Mouse (Mus musculus) heart, postnatal 0 days (tissue): ENCODE measurements around the gene Sorcs2. TPM values are rescaled to one million over a fixed set of nuclear protein-coding genes. Genes with fewer than 3 reads are reported as not detected.

Experiments
- ATAC-seq: fragments of 200-750 bp; cut with Nextera tagmentation; 2 replicates; pipeline ENCODE4 v1.8.0; 2017; ENCODE audit warnings: low read depth, moderate number of reproducible peaks, moderate library complexity; ENCODE audit not compliant: insufficient read depth
- DNase-seq: peaks from one replicate; pipeline ENCODE4 v3.0.0-alpha.2; 2016; ENCODE audit warnings: low spot score
- H3K27ac ChIP-seq: fragments of 300-500 bp; sonication (generic); 2 replicates; pipeline ENCODE4 v1.5.1; 2014; ENCODE audit warnings: low read depth, mild to moderate bottlenecking
- H3K27me3 ChIP-seq: fragments of 300-500 bp; sonication (generic); 2 replicates; pipeline ENCODE4 v1.6.1; 2014; ENCODE audit warnings: low read length, mixed read lengths; ENCODE audit not compliant: control insufficient read depth, insufficient read depth
- H3K36me3 ChIP-seq: fragments of 300-500 bp; sonication (generic); replicated peaks from 2 replicates; pipeline ENCODE4 v1.6.1; 2014; ENCODE audit warnings: low read length, mixed read lengths; ENCODE audit not compliant: control insufficient read depth, insufficient read depth
- H3K4me1 ChIP-seq: fragments of 300-500 bp; sonication (generic); 2 replicates; pipeline ENCODE4 v1.6.1; 2014; ENCODE audit warnings: antibody characterized with exemption; ENCODE audit not compliant: control insufficient read depth, insufficient read depth
- H3K4me2 ChIP-seq: fragments of 300-500 bp; sonication (generic); 2 replicates; pipeline ENCODE4 v1.6.1; 2014; ENCODE audit warnings: low read depth, mild to moderate bottlenecking, low read length, moderate library complexity
- H3K4me3 ChIP-seq: fragments of 300-500 bp; sonication (generic); 2 replicates; pipeline ENCODE4 v1.5.1; 2014; ENCODE audit warnings: low read depth, low read length
- H3K9ac ChIP-seq: fragments of 300-500 bp; sonication (generic); replicated peaks from 2 replicates; pipeline ENCODE4 v1.6.1; 2014; ENCODE audit warnings: low read depth, low read length, mixed read lengths
- H3K9me3 ChIP-seq: fragments of 300-500 bp; sonication (generic); replicated peaks from 2 replicates; pipeline ENCODE4 v1.6.1; 2016; ENCODE audit warnings: low read length; ENCODE audit not compliant: control insufficient read depth
- CTCF ChIP-seq: IDR thresholded peaks from 2 replicates; pipeline ENCODE4 v1.5.1; 2016; ENCODE audit warnings: antibody characterized with exemption, control low read depth, low read depth
- EP300 ChIP-seq: IDR thresholded peaks from 2 replicates; pipeline ENCODE4 v1.6.1; 2016; ENCODE audit warnings: antibody characterized with exemption, low read depth
- WGBS: fragments of 180-500 bp; shearing (Covaris S2); extraction: QIAGEN DNeasy Blood & Tissue Kit; methylation state at CpG from one replicate; pipeline ENCODE4 v1.1.7; 2014; 5-methylcytosine and 5-hydroxymethylcytosine counted together
- polyA plus RNA-seq: library from polyadenylated mRNA; unstranded; fragments of >200 nt; fragmentation: Nextera tagmentation; extraction: Ambion mirVana; gene quantifications from 2 replicates; pipeline ENCODE4 v1.2.1, GENCODE M21; 2015
- total RNA-seq: library from RNA; depleted of rRNA; stranded (reverse); fragments of >200 nt; gene quantifications from 2 replicates; pipeline ENCODE4 v1.2.3, GENCODE M21; 2014; ENCODE audit warnings: low replicate concordance

Sorcs2 gene
- total and polyA plus RNA-seq, 2 experiments from 2014 or later: 3.7 to 32.6 TPM

DNA sequence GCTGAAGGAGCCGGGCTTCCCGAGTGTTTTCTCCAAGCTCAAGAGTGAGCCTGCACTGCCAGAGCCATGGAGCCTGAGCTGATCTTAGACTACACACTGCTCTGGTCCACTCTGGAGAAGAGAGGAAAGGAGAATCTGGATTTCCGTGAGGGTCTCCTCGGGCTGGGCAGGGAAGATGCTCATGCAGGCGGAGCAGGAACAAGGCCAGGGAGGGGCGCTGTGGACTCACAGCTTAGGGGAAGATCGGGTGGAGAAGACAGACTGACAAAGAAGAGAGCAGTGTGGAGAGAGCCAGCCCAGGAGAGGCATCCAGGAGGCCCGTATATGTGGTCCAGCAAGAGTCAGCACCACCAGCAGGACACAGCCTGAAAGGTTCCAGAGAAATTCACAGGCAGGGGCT, 248.8 kb downstream of the Sorcs2 start:
- H3K27me3 ChIP-seq: no peaks in the 10 kb centered on the region
- no peak for DNase-seq
- H3K4me2 ChIP-seq: no peak overlapping the region
- no peaks in the 10 kb centered on the region for H3K4me1 ChIP-seq
- no peaks in the 10 kb centered on the region for H3K9me3 ChIP-seq
- H3K36me3 ChIP-seq: no peaks in the 10 kb centered on the region
- H3K9ac ChIP-seq: no peak overlapping the region
- whole genome bisulfite sequencing: 51% methylated on average over 8 of the region's 8 CpGs
- TF ChIP-seq EP300 (no peak), CTCF (no peak)
- no peak overlapping the region for H3K4me3 ChIP-seq
- H3K27ac ChIP-seq: no peak overlapping the region
- no peak for ATAC-seq

GRCm38 (mm10) chr5:36146589-36146988, 251.3 kb downstream of the Sorcs2 start:
- TF ChIP-seq CTCF: no peak
- TF ChIP-seq EP300: no peak
- Histone ChIP-seq H3K27ac (no peak overlapping the region), H3K36me3 (no peaks in the 10 kb centered on the region), H3K27me3 (no peaks in the 10 kb centered on the region), H3K4me3 (no peak overlapping the region), H3K9me3 (no peaks in the 10 kb centered on the region), H3K9ac (no peak overlapping the region), H3K4me1 (no peaks in the 10 kb centered on the region), H3K4me2 (no peak overlapping the region)
- DNase-seq (no peak), ATAC-seq (no peak)
- WGBS: 75% methylated on average over 2 of the region's 2 CpGs

- no peak for TF ChIP-seq EP300
- TF ChIP-seq CTCF: no peak
- no peak overlapping the region for H3K4me3 ChIP-seq
- no peaks in the 10 kb centered on the region for H3K4me1 ChIP-seq
- DNase-seq (no peak), ATAC-seq (no peak)
- no peak overlapping the region for H3K4me2 ChIP-seq
- H3K27ac ChIP-seq: no peak overlapping the region
- no peak overlapping the region for H3K9ac ChIP-seq
- whole genome bisulfite sequencing: 62% methylated on average over 2 of the region's 2 CpGs
- no peaks in the 10 kb centered on the region for H3K36me3 ChIP-seq
- no peaks in the 10 kb centered on the region for H3K27me3 ChIP-seq
- no peaks in the 10 kb centered on the region for H3K9me3 ChIP-seq
These were observed 253.4 kb downstream of the Sorcs2 start for GRCm38 (mm10) chr5:36144560-36144959.

DNA sequence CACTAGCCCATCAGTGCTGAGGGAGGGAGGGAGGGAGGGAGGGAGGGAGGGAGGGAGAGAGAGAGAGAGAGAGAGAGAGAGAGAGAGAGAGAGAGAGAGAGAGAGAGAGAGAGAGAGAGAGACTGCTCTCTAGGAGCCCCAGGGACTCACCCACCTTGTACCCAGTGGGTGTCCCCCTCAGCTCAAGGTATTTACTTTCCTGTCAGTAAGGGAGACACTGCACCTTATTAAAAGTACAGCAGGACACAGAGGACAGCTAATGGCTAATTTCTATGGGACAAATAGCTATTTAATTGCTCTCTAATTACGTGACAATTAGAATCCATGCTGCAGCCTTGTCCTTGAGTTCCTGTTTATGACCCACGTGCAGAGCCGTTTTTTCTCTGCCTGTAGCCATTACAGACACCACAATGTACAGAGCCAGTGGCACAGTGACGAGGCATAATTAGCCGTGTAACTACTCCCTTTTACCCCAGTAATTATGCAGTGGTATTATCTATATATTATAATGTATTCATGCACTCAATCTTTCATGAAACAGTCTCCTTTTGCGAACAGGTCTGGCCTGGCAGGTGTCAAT, 256.2 kb downstream of the Sorcs2 start:
- ATAC-seq: no peak
- no peak overlapping the region for H3K27ac ChIP-seq
- WGBS: 81% methylated on average over 6 of the region's 6 CpGs

DNA sequence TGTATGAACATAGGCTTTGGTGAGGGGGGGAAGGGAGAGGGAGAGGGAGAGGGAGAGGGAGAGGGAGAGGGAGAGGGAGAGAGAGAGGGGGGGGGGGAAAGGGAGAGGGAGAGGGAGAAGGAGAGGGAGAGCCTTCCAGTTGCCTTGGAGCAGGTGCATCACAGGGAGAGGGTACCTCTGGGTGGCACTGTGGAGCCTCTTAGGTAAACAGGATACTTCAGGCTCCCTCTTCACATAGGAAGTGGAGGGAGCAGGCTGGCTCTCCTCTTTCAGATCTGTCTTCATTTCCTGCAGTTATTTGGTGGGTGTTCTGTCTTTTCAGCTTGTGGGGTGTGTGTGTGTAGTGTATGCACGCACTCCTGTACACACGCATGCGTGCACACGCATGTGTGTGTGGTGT, 256.8 kb downstream of the Sorcs2 start:
- DNase-seq (no peak), ATAC-seq (no peak)
- H3K27me3 ChIP-seq: no peaks in the 10 kb centered on the region
- no peak overlapping the region for H3K9ac ChIP-seq
- no peaks in the 10 kb centered on the region for H3K36me3 ChIP-seq
- no peak overlapping the region for H3K27ac ChIP-seq
- no peaks in the 10 kb centered on the region for H3K9me3 ChIP-seq
- no peak for TF ChIP-seq EP300
- peak; percentile 42 for TF ChIP-seq CTCF
- H3K4me2 ChIP-seq: no peak overlapping the region
- 89% methylated on average over 4 of the region's 4 CpGs for WGBS
- H3K4me3 ChIP-seq: no peak overlapping the region
- no peaks in the 10 kb centered on the region for H3K4me1 ChIP-seq

More for the DNA sequence above, 256.2 kb downstream of the Sorcs2 start:
- no peaks in the 10 kb centered on the region for H3K9me3 ChIP-seq
- H3K4me2 ChIP-seq: no peak overlapping the region
- H3K36me3 ChIP-seq: no peaks in the 10 kb centered on the region
- no peak overlapping the region for H3K4me3 ChIP-seq
- TF ChIP-seq EP300 (no peak), CTCF (no peak)
- no peaks in the 10 kb centered on the region for H3K27me3 ChIP-seq
- no peak overlapping the region for H3K9ac ChIP-seq
- DNase-seq: no peak
- no peaks in the 10 kb centered on the region for H3K4me1 ChIP-seq

DNA sequence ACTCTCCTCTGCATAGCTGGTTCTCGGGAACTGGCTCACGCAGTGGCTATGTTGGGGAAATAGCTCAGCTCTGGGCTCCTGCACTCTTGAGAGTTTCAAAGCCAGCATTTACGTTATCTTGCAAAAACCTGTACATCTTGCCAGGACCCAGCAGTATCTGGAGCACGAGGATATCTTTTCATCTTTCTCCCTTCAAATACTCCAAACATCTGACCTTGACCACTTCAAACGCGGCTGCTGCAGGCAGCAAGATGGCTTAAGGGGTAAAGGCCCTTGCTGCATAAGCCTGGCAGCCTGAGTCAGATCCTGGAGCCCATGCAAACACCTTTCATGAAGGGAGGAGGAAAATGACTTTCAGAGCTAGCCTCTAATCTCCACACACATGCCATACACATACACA, 258.2 kb downstream of the Sorcs2 start:
- DNase-seq (no peak), ATAC-seq (no peak)
- Histone ChIP-seq H3K9ac (no peak overlapping the region), H3K4me1 (no peaks in the 10 kb centered on the region), H3K9me3 (no peaks in the 10 kb centered on the region), H3K4me2 (no peak overlapping the region), H3K4me3 (no peak overlapping the region), H3K36me3 (no peaks in the 10 kb centered on the region), H3K27ac (no peak overlapping the region), H3K27me3 (no peaks in the 10 kb centered on the region)
- WGBS: 53% methylated on average over 6 of the region's 6 CpGs
- TF ChIP-seq EP300 (no peak), CTCF (no peak)
